Mouse (Mus musculus): ENCODE results near the gene Zfp36l1.

DNA sequence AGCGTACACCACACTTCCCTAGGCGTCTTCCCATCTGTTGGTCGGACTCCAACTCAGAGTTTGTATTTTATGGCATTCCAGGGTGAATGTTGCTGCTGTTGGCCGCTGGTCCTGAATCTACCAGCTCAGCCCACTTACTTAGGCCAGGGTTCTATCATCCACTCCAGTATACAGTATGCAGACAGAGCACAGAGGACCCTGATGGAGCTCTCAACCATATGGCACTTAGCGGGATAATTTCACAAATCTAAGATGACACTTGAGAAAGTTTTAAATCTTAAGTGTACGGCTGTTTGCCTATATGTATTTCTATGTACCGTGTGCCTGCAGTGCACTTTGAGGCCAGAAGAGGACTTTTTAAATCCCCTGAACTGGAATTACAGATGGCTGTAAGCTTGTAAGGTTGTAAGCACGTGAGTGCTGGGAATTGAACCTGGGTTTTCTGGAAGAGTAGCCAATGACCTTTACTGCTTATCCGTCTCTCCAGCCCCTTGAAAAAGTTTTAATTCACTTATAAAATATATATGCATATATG is 20.3 kb upstream of the Zfp36l1 start:
- TF ChIP-seq CTCF (IDR thresholded peaks at IDR 0.05) (no peak; the same call in none of the 2 replicates), EP300 (IDR thresholded peaks at IDR 0.05; ENCODE audit: insufficient read depth, low read depth, low read length) (no peak), POLR2A (IDR thresholded peaks at IDR 0.05; ENCODE audit: insufficient read depth, low read depth, low read length) (no peak)

Measured in heart, adult 2 months (tissue).